Mouse (Mus musculus) frontal cortex, adult (tissue): ENCODE data around the gene Hist3h2ba.

ENCODE experiments used
- ATAC-seq: cut with Nextera tagmentation; 2 replicates; pipeline ENCODE4 v1.9.2; 2017; ENCODE audit warnings: mild to moderate bottlenecking, moderate library complexity, mixed read lengths; ENCODE audit not compliant: low TSS enrichment

Gene Hist3h2ba

GRCm38 (mm10) chr11:58985299-58985917, 36.7 kb downstream of the Hist3h2ba start:
- ATAC-seq = no peak

- ATAC-seq = no peak
These were observed 40.4 kb downstream of the Hist3h2ba start for GRCm38 (mm10) chr11:58989166-58989565.

- ATAC-seq = no peak
These were observed 41.4 kb downstream of the Hist3h2ba start for GRCm38 (mm10) chr11:58990141-58990540.

GRCm38 (mm10) chr11:58990794-58991193, 42.1 kb downstream of the Hist3h2ba start:
- ATAC-seq = peak; percentile 8; the same call in 1 of the 2 replicates

GRCm38 (mm10) chr11:58991911-58992310, 43.2 kb downstream of the Hist3h2ba start:
- ATAC-seq = no peak

GRCm38 (mm10) chr11:58993091-58993670, 44.5 kb downstream of the Hist3h2ba start:
- ATAC-seq = no peak

GRCm38 (mm10) chr11:58994337-58994826, 45.7 kb downstream of the Hist3h2ba start:
- ATAC-seq = peak; percentile 8; the same call in 1 of the 2 replicates

- 0 out of 2 replicates have a peak, but pooled peaks have one; percentile 4 for ATAC-seq
These were observed 46.5 kb downstream of the Hist3h2ba start for GRCm38 (mm10) chr11:58995061-58995806.

- 0 out of 2 replicates have a peak, but pooled peaks have one; percentile 39 for ATAC-seq
These were observed 47.2 kb downstream of the Hist3h2ba start for GRCm38 (mm10) chr11:58995807-58996370.

- ATAC-seq = no peak
These were observed 48.8 kb downstream of the Hist3h2ba start for GRCm38 (mm10) chr11:58997541-58997940.
